Mouse (Mus musculus): ENCODE results near the gene Abca9. TPM values are rescaled to one million over a fixed set of nuclear protein-coding genes. Genes with fewer than 3 reads are reported as not detected.

Gene Abca9
- 55.0 TPM for polyA plus RNA-seq (2014; fragmentation: Illumina TruSeq; extraction: RNeasy Lipid Tissue Mini Kit (QIAGEN cat#74804))

GRCm38 (mm10) chr11:110167459-110168251, at the start of gene Abca9:
Gene Abca9 (minus strand): TSS chr11:110168196.

DNA sequence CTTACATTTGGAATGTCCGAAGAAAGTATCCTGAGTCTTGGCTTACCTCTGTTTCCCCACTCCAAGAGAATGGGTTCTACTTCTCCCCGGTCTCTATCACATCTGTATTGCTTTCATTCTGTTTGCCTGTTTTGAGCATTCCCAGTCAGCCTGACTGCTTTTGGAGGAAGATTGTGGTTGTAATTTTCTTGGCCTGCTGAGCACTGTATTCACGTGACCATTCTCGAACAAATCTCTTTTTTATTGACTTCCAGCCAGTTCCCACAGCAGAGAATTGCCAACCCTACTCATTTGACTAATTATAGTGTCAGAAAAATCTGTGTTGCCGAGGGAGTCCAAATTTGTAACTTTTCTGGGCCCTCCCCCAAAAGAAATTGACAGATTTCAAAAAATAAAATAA, 72.1 kb downstream of the Abca9 start, which contains the start of gene Abca8a:
Gene Abca8a (minus strand): TSS at position 121 of the 400 bp plus-strand sequence.

Other genes starting within 250 kb of the Abca9 start
- 8.3 TPM for gene Abca8b, start 172.4 kb downstream of the Abca9 start, polyA plus RNA-seq (2014; fragmentation: Illumina TruSeq; extraction: RNeasy Lipid Tissue Mini Kit (QIAGEN cat#74804))
- 65.2 TPM for gene Abca8a, start 72.2 kb downstream of the Abca9 start, polyA plus RNA-seq (2014; fragmentation: Illumina TruSeq; extraction: RNeasy Lipid Tissue Mini Kit (QIAGEN cat#74804))
- gene Abca6, start 83.6 kb upstream of the Abca9 start, polyA plus RNA-seq (2014; fragmentation: Illumina TruSeq; extraction: RNeasy Lipid Tissue Mini Kit (QIAGEN cat#74804)), result 39.9 TPM
- 26.6 TPM for gene Abca5, start 169.5 kb upstream of the Abca9 start, polyA plus RNA-seq (2014; fragmentation: Illumina TruSeq; extraction: RNeasy Lipid Tissue Mini Kit (QIAGEN cat#74804))
- gene Map2k6, start 230.9 kb upstream of the Abca9 start, polyA plus RNA-seq (2014; fragmentation: Illumina TruSeq; extraction: RNeasy Lipid Tissue Mini Kit (QIAGEN cat#74804)), result 21.4 TPM